Mouse (Mus musculus) left cerebral cortex, adult 9 months (tissue): Measurements from ENCODE around the gene Rnf187.

Experiments
- DNase-seq, 2 experiments: peaks; one replicate each; pipeline ENCODE4 v3.0.0; 2022; ENCODE audit warnings: low spot score in 2 of 2

Gene Rnf187

DNA sequence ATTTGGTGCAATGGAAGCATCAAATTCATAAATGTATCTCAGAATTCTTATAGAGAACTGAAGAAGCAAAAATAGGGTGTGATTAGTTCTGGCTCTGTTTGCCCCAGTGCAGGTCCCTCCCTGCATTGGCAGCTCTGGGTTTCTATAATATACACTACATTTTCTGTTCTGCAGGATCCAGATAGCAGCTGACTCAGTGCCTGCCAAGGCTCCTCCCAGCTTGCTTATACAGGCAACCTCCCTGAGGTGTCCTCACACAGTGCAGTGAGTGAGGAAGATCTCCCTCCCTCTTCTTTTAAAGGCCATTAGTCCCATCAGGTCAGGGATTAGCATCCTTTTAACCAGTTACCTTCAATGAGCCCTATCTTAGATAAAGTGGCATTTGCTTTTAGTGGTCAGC is 37.6 kb downstream of the Rnf187 start:
- DNase-seq = no peak

DNA sequence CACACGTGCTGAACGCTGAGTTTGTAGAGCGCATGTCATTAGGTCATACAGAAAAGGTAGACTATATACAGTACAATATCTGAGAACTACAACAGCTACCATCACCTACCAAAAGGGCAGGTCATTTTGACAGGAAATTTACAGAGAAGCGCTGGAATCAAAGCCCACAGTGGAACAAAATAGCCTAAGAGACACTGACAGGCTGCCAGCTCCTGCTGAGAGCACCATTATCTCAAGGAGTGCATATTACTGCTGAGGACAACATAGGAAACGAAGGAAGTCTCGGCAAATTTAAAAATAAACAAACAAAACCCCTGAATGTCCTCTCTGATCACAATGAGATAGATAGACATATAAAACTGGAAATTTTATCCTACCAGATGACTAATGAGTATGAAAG is 41.2 kb downstream of the Rnf187 start:
- DNase-seq = no peak

DNA sequence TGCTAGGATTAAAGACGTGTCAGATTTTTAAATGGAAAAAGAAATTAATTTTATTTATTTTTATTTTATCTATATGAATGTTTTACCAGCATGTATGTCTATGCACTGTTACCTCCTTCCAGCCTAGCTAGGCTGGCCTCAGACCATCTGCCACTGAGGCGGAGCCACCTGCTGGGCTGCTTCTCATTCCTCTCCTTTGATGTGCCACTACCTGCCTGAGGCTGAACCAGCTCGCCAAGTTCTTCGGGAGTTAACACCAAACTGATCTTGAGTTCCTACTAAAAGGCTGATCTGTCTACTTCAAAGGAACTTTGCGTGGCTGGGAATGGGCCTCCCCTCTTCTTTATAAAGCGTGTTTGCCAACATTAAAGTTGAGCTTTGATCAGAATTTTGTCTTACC is 44.3 kb downstream of the Rnf187 start:
- DNase-seq = no peak

DNA sequence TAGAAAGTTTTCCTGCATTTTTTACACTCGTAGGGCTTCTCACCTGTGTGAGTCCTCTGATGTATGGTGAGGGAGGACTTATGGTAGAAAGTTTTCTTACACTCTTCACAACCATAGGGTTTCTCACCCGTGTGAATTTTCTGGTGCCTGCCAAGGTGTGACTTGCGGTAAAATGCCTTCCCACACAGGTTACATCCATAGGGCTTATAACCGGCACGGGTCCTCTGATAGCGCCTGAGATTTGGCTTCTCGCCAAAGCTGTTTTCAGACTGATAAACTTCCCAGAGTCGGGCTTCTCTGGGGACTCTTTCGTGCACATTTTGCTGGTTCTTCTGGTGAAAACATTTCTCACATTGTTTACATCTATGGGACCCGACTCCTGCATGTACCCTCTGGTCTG is 48.2 kb downstream of the Rnf187 start:
- DNase-seq = no peak

DNA sequence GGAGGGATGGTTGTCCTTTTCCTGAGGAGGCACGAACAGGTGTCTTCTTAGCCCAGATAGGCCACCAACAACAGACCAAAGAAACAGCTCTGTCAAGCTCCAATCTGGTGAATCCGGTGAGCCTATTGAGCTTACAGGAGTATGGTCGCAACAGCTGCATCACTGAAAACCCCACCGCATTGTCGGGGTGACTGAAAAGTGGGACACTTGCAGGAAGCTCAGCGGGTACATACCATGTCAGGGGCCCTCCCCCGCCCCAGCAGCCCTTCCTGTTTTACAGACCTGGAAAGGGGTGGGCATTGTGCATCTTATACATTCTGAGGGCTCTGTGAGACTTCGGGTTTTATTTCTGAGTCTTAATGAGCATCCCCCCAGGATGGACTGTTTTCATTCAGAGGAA is 55.0 kb downstream of the Rnf187 start:
- no peak for DNase-seq
